Mouse (Mus musculus): ENCODE data around the gene Vmn1r233. TPM values are rescaled to one million over a fixed set of nuclear protein-coding genes. Genes with fewer than 3 reads are reported as not detected.
A peak's percentile ranks its signal among the peaks of the same experiment; 100 is the strongest.

Vmn1r233 gene
- polyA plus RNA-seq, 1 experiment from 2014 or later = not detected

DNA sequence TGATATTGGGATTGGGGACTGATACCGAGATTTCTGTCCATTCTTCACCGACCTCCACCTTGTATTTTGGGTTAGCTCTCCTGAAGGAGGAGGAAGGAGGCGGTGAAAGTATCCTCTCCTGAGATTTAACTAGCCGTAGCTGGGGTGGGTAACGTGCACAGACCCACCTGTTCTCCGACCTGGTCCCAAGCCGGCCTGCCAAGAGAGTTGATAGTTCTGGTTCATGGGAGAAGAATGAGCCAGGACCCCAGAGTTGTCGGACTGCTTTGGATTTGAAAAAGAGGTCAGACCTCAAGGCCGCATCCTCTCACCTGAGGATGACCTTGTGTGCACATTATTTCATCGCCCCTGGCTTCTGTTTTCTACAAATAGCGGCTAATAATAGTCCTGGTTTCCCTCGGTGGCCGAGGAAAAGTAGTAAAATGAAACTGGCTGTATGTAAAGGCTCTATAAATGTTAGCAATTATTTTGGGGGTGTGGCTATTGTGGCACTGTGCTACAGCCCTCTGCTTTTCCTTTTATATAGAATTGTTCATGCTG, 50.2 kb downstream of the Vmn1r233 start:
- ATAC-seq (ENCODE audit: low FRiP score, low TSS enrichment) = no peak
- peak overlapping the region; percentile 94 for H3K4me3 ChIP-seq (ENCODE audit: low read length)
- WGBS = under 1% methylated on average over 13 of the region's 13 CpGs
- H3K9ac ChIP-seq (replicated peaks; ENCODE audit: low read length) = peak overlapping the region; percentile 95
- H3K36me3 ChIP-seq (ENCODE audit: insufficient read depth, low read length) = peaks cover under 1% of the 10 kb centered on the region; the same call in 1 of the 2 replicates
- H3K27ac ChIP-seq (ENCODE audit: low read length) = peak overlapping the region; percentile 98
- H3K9me3 ChIP-seq (ENCODE audit: low read length) = no peaks in the 10 kb centered on the region
- peak overlapping the region; percentile 82 for H3K4me2 ChIP-seq (replicated peaks; ENCODE audit: low read depth, low read length)
- peaks cover 12% of the 10 kb centered on the region for H3K4me1 ChIP-seq (ENCODE audit: insufficient read depth, low read length)
- no peaks in the 10 kb centered on the region for H3K27me3 ChIP-seq (ENCODE audit: insufficient read depth, low read length)

DNA sequence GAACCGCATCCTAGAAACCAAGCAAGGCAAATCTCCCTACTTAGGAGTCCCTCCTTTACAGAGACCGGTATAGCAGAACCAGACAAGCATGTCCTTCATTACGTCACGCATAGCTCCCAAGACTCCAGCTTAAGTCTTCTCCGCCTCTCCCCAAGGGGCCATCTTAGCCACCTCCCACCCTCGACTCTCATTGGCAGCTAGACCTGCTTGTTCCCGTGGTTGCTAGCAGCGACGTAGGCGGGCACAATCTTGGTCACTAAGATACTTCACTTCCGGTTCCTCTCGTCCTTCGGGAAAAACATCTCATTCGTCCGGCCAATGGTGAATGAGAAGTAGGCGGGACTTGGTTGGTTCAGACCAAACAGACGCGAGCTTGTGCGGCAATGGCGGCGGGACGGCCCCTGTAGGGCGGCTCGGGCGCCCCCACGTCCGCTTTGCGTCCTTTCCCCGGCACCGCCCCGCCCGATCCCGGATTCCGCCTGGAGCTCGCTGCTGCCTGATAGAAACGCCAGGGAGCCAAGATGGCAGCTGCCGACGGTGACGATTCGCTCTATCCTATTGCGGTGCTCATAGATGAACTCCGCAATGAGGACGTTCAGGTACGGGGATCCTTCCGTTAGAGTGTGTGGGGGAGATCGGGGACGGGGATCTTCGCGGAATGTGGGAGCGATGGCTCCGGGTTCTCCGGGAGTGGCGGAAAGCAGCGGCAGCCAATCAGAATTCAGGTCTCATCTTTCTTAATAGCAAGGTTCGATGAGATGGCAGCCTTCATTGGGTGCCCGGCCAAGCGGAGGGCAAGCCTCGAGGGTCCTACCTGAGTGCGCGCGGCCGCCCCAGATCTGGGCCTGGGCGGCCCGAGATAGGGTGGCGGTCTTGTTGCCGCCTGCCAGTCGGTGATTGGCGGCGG, 51.0 kb downstream of the Vmn1r233 start, which contains the start of gene Ppp2r1a:
TSS of gene Ppp2r1a (plus strand) at position 327 of the 907 bp plus-strand sequence.
- Histone ChIP-seq H3K4me1 (ENCODE audit: insufficient read depth, low read length) (peaks cover 12% of the 10 kb centered on the region), H3K36me3 (ENCODE audit: insufficient read depth, low read length) (no peaks in the 10 kb centered on the region), H3K27ac (ENCODE audit: low read length) (peak within 1 kb of the TSS; percentile 98), H3K4me3 (ENCODE audit: low read length) (peak within 1 kb of the TSS; percentile 94), H3K27me3 (ENCODE audit: insufficient read depth, low read length) (no peaks in the 10 kb centered on the region), H3K4me2 (replicated peaks; ENCODE audit: low read depth, low read length) (peak within 1 kb of the TSS; percentile 82), H3K9ac (replicated peaks; ENCODE audit: low read length) (peak within 1 kb of the TSS; percentile 95), H3K9me3 (ENCODE audit: low read length) (no peaks in the 10 kb centered on the region)
- under 1% methylated on average over 69 of the region's 69 CpGs for WGBS
- peak; percentile 99 for ATAC-seq (ENCODE audit: low FRiP score, low TSS enrichment)

DNA sequence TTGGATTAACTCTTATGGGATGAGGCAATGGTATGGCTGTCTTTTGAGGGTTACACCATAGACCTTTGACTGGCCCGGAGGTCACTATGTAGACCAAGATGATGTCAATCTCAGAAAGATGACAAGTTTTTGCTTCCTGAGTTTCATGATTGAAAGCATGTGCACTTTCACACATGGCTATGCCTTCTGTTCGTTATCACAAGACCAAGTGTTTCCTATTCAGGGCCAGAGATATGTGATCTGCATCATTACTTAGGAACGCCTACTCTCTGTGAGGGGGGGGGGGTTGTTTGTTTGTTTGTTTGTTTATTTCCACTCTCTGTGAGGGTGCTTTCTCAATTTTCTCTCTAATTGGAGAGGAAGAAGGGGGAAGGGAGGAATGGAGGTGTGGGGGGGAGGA, 52.0 kb downstream of the Vmn1r233 start:
- peak overlapping the region; percentile 66 for H3K4me2 ChIP-seq (replicated peaks; ENCODE audit: low read depth, low read length)
- H3K9me3 ChIP-seq (ENCODE audit: low read length) = no peaks in the 10 kb centered on the region
- H3K27me3 ChIP-seq (ENCODE audit: insufficient read depth, low read length) = no peaks in the 10 kb centered on the region
- ATAC-seq (ENCODE audit: low FRiP score, low TSS enrichment) = no peak
- H3K4me3 ChIP-seq (ENCODE audit: low read length) = peak overlapping the region; percentile 94
- H3K4me1 ChIP-seq (ENCODE audit: insufficient read depth, low read length) = peaks cover 12% of the 10 kb centered on the region
- no peaks in the 10 kb centered on the region for H3K36me3 ChIP-seq (ENCODE audit: insufficient read depth, low read length)
- WGBS = 53% methylated on average over 3 of the region's 3 CpGs
- peak overlapping the region; percentile 78 for H3K9ac ChIP-seq (replicated peaks; ENCODE audit: low read length)
- peak overlapping the region; percentile 97 for H3K27ac ChIP-seq (ENCODE audit: low read length)

Other genes starting within 250 kb of the Vmn1r233 start
- gene Vmn1r228, start 210.3 kb downstream of the Vmn1r233 start, polyA plus RNA-seq (2015; fragmentation: Nextera tagmentation; extraction: Ambion mirVana) = not detected in 2 replicates
- 0.01 TPM in 1 of 2 replicates, not detected in the other for gene Vmn1r229, start 184.9 kb downstream of the Vmn1r233 start, polyA plus RNA-seq (2015; fragmentation: Nextera tagmentation; extraction: Ambion mirVana)
- not detected in 2 replicates for gene Vmn1r230, start 156.0 kb downstream of the Vmn1r233 start, polyA plus RNA-seq (2015; fragmentation: Nextera tagmentation; extraction: Ambion mirVana)
- not detected in 2 replicates for gene Vmn1r231, start 91.4 kb downstream of the Vmn1r233 start, polyA plus RNA-seq (2015; fragmentation: Nextera tagmentation; extraction: Ambion mirVana)
- not detected in 2 replicates for gene Vmn1r232, start 76.8 kb downstream of the Vmn1r233 start, polyA plus RNA-seq (2015; fragmentation: Nextera tagmentation; extraction: Ambion mirVana)
- 499 and 503 TPM in 2 replicates for gene Ppp2r1a, start 51.2 kb downstream of the Vmn1r233 start, polyA plus RNA-seq (2015; fragmentation: Nextera tagmentation; extraction: Ambion mirVana)
- 14.4 and 15.9 TPM in 2 replicates for gene Zfp160, start 12.4 kb upstream of the Vmn1r233 start, polyA plus RNA-seq (2015; fragmentation: Nextera tagmentation; extraction: Ambion mirVana)
- gene Vmn1r234, start 229.6 kb upstream of the Vmn1r233 start, polyA plus RNA-seq (2015; fragmentation: Nextera tagmentation; extraction: Ambion mirVana) = not detected in 2 replicates